8 mouse cellular contexts compared by ENCODE assay signal in the genomic region with DNA sequence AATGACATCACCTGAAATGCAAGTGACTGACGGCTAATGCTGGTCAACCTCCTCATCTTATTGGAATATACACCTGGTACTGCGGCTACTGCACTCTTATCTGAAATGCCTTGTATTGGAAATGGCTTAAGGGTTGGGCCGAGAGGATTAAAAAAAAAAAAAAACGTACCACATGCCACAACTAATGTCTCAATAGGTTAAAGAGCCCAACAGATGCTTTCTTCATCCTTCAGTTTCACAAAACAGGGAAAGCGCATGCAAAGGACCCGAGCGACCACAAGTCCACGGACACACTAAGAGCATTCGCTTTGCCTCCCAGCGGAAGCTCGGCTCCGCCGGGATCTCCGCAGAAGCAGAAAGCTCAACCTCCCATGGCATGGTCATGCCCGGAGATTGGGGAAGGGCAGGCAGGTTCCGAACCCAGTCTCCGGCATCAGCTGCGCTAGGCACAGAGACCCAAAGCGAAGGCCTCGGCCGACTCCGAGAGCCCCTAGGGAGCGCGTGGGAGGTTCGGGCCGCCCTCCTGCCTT. TPM values are rescaled to one million over a fixed set of nuclear protein-coding genes. Genes with fewer than 3 reads are reported as not detected.
DNase-seq lines count a peak whose midpoint lies in the region; ATAC-seq and TF ChIP-seq lines count a peak whose summit lies in the region.

No protein-coding gene starts in this region.

- WGBS in lung, embryonic 14.5 days = under 1% methylated on average over 26 of the region's 26 CpGs
- WGBS in forebrain, embryonic 14.5 days = under 1% methylated on average over 26 of the region's 26 CpGs
- under 1% methylated on average over 26 of the region's 26 CpGs for WGBS in limb, embryonic 12.5 days
- WGBS in neural tube, embryonic 12.5 days = under 1% methylated on average over 26 of the region's 26 CpGs

- no peaks in the 10 kb centered on the region for H3K9me3 ChIP-seq in lung, embryonic 14.5 days (ENCODE audit: low read depth, low read length)
- H3K9me3 ChIP-seq in forebrain, embryonic 14.5 days (replicated peaks; ENCODE audit: control insufficient read depth, low read length) = no peaks in the 10 kb centered on the region
- no peaks in the 10 kb centered on the region for H3K9me3 ChIP-seq in limb, embryonic 12.5 days
- H3K9me3 ChIP-seq in neural tube, embryonic 12.5 days = no peaks in the 10 kb centered on the region

- H3K4me1 ChIP-seq in lung, embryonic 14.5 days (ENCODE audit: insufficient read depth) = peaks cover 9% of the 10 kb centered on the region
- peaks cover 9% of the 10 kb centered on the region for H3K4me1 ChIP-seq in forebrain, embryonic 14.5 days (ENCODE audit: control insufficient read depth, insufficient read depth, low read length)
- peaks cover 10% of the 10 kb centered on the region for H3K4me1 ChIP-seq in limb, embryonic 12.5 days (replicated peaks)
- peaks cover 16% of the 10 kb centered on the region for H3K4me1 ChIP-seq in neural tube, embryonic 12.5 days

- TF ChIP-seq CTCF in lung, embryonic 14.5 days (IDR thresholded peaks at IDR 0.05; ENCODE audit: low read depth) = no peak; the same call in 1 of the 2 replicates

- no peak for ATAC-seq in lung, embryonic 14.5 days (ENCODE audit: insufficient read depth)
- ATAC-seq in forebrain, embryonic 14.5 days = no peak; the same call in 1 of the 2 replicates
- ATAC-seq in limb, embryonic 12.5 days (ENCODE audit: insufficient number of reproducible peaks, insufficient read depth, low FRiP score, low TSS enrichment, low read depth) = no peak; the same call in 1 of the 2 replicates
- no peak for ATAC-seq in neural tube, embryonic 12.5 days (ENCODE audit: low FRiP score, low read depth)

- H3K4me3 ChIP-seq in lung, embryonic 14.5 days (ENCODE audit: low read depth, low read length) = peak overlapping the region; percentile 69
- peak overlapping the region; percentile 76 for H3K4me3 ChIP-seq in forebrain, embryonic 14.5 days (ENCODE audit: low read depth, low read length)
- peak overlapping the region; percentile 80 for H3K4me3 ChIP-seq in limb, embryonic 12.5 days (replicated peaks)
- peak overlapping the region; percentile 78 for H3K4me3 ChIP-seq in neural tube, embryonic 12.5 days

- H3K27ac ChIP-seq in lung, embryonic 14.5 days (ENCODE audit: low read depth) = peak overlapping the region; percentile 98
- H3K27ac ChIP-seq in forebrain, embryonic 14.5 days (ENCODE audit: low read depth, low read length) = peak overlapping the region; percentile 99
- H3K27ac ChIP-seq in limb, embryonic 12.5 days = peak overlapping the region; percentile 99
- peak overlapping the region; percentile 99 for H3K27ac ChIP-seq in neural tube, embryonic 12.5 days

- H3K36me3 ChIP-seq in lung, embryonic 14.5 days (ENCODE audit: insufficient read depth) = peaks cover 32% of the 10 kb centered on the region
- peaks cover 10% of the 10 kb centered on the region for H3K36me3 ChIP-seq in forebrain, embryonic 14.5 days (ENCODE audit: control insufficient read depth, insufficient read depth, low read length)
- H3K36me3 ChIP-seq in limb, embryonic 12.5 days = peaks cover 35% of the 10 kb centered on the region
- peaks cover 12% of the 10 kb centered on the region for H3K36me3 ChIP-seq in neural tube, embryonic 12.5 days

- peak; percentile 67 for DNase-seq in lung, embryonic 14.5 days
- no peak for DNase-seq in lung, postnatal 14 days
- peak; percentile 63 for DNase-seq in adipocyte (ENCODE audit: low spot score)
- DNase-seq in forebrain, embryonic 14.5 days (ENCODE audit: low spot score) = no peak
- no peak for DNase-seq in B cell, adult 2 months
- DNase-seq in cerebellum, adult 9-11 months = no peak

- peak overlapping the region; percentile 72 for H3K4me2 ChIP-seq in lung, embryonic 14.5 days
- peak overlapping the region; percentile 75 for H3K4me2 ChIP-seq in forebrain, embryonic 14.5 days (ENCODE audit: low read length)
- H3K4me2 ChIP-seq in limb, embryonic 12.5 days = peak overlapping the region; percentile 67
- H3K4me2 ChIP-seq in neural tube, embryonic 12.5 days (replicated peaks) = peak overlapping the region; percentile 71

- H3K27me3 ChIP-seq in lung, embryonic 14.5 days (ENCODE audit: insufficient read depth, low read length) = no peaks in the 10 kb centered on the region
- no peaks in the 10 kb centered on the region for H3K27me3 ChIP-seq in forebrain, embryonic 14.5 days (replicated peaks; ENCODE audit: control insufficient read depth, insufficient read depth, low read length)
- no peaks in the 10 kb centered on the region for H3K27me3 ChIP-seq in limb, embryonic 12.5 days
- H3K27me3 ChIP-seq in neural tube, embryonic 12.5 days (replicated peaks) = no peaks in the 10 kb centered on the region

- peak overlapping the region; percentile 92 for H3K9ac ChIP-seq in lung, embryonic 14.5 days
- peak overlapping the region; percentile 99 for H3K9ac ChIP-seq in forebrain, embryonic 14.5 days (ENCODE audit: low read length)
- H3K9ac ChIP-seq in limb, embryonic 12.5 days (replicated peaks) = peak overlapping the region; percentile 98
- H3K9ac ChIP-seq in neural tube, embryonic 12.5 days = peak overlapping the region; percentile 98

RNA-seq across cellular contexts. Expression of a gene that starts 0.3 kb away (rescaled TPM):
- 21.9 and 23.9 TPM in 2 replicates for polyA plus RNA-seq in lung, embryonic 14.5 days (2014; fragmentation: Nextera tagmentation; extraction: Ambion mirVana)
- polyA plus RNA-seq in forebrain, embryonic 14.5 days (2014; fragmentation: Nextera tagmentation; extraction: Ambion mirVana) = 27.1 and 27.3 TPM in 2 replicates
- 21.6 and 24.3 TPM in 2 replicates for polyA plus RNA-seq in limb, embryonic 12.5 days (2016; fragmentation: Nextera tagmentation; extraction: Ambion mirVana)
- polyA plus RNA-seq in neural tube, embryonic 12.5 days (2016; fragmentation: Nextera tagmentation; extraction: Ambion mirVana) = 26.0 and 27.4 TPM in 2 replicates

RNA-seq across cellular contexts. Expression of a gene that starts 42.7 kb away (rescaled TPM):
- 20.0 and 21.8 TPM in 2 replicates for polyA plus RNA-seq in lung, embryonic 14.5 days (2014; fragmentation: Nextera tagmentation; extraction: Ambion mirVana)
- 15.4 and 18.6 TPM in 2 replicates for polyA plus RNA-seq in forebrain, embryonic 14.5 days (2014; fragmentation: Nextera tagmentation; extraction: Ambion mirVana)
- polyA plus RNA-seq in limb, embryonic 12.5 days (2016; fragmentation: Nextera tagmentation; extraction: Ambion mirVana) = 44.2 and 46.5 TPM in 2 replicates
- polyA plus RNA-seq in neural tube, embryonic 12.5 days (2016; fragmentation: Nextera tagmentation; extraction: Ambion mirVana) = 45.5 and 45.7 TPM in 2 replicates

Comparison
In these comparisons a context has a peak if more than half of its experiments do, and no peak if none do; other contexts are left out.
1. DNase-seq: peak in lung, embryonic 14.5 days (single experiment) and adipocyte (single experiment); none in lung, postnatal 14 days (single experiment), forebrain, embryonic 14.5 days (single experiment), B cell, adult 2 months (0 of 2) and cerebellum, adult 9-11 months (single experiment).
2. Peak in every context shown above with its lines, with median percentiles within 50 percentile points of each other: H3K27ac ChIP-seq, H3K4me2 ChIP-seq, H3K4me3 ChIP-seq and H3K9ac ChIP-seq.